Mouse (Mus musculus) intestine, embryonic 14.5 days (tissue): ENCODE results near the gene Gipc3. TPM values are rescaled to one million over a fixed set of nuclear protein-coding genes. Genes with fewer than 3 reads are reported as not detected.
A peak's percentile ranks its signal among the peaks of the same experiment; 100 is the strongest.

Source experiments
- ATAC-seq: fragments of 200-750 bp; cut with Nextera tagmentation; replicated peaks from 2 replicates; pipeline ENCODE4 v1.8.0; 2017; ENCODE audit warnings: low read depth, moderate number of reproducible peaks, moderate TSS enrichment, moderate library complexity; ENCODE audit not compliant: low FRiP score, low TSS enrichment
- DNase-seq: peaks from one replicate; pipeline ENCODE4 v3.0.0-alpha.2; 2018; ENCODE audit warnings: low spot score
- H3K27ac ChIP-seq: fragments of 300-500 bp; sonication (generic); 2 replicates; pipeline ENCODE4 v1.5.1; 2014; ENCODE audit warnings: low read depth, mild to moderate bottlenecking, control low read depth
- H3K27me3 ChIP-seq: fragments of 300-500 bp; sonication (generic); replicated peaks from 2 replicates; pipeline ENCODE4 v1.6.1; 2014; ENCODE audit warnings: low read length, control low read depth; ENCODE audit not compliant: control insufficient read depth, insufficient read depth
- H3K36me3 ChIP-seq: fragments of 300-500 bp; sonication (generic); 2 replicates; pipeline ENCODE4 v1.6.1; 2014; ENCODE audit warnings: low read length, control low read depth; ENCODE audit not compliant: control insufficient read depth, insufficient read depth
- H3K4me1 ChIP-seq: fragments of 300-500 bp; sonication (generic); replicated peaks from 2 replicates; pipeline ENCODE4 v1.6.1; 2014; ENCODE audit warnings: low read length, control low read depth, mixed read lengths; ENCODE audit not compliant: control insufficient read depth, insufficient read depth
- H3K4me2 ChIP-seq: fragments of 300-500 bp; sonication (generic); 2 replicates; pipeline ENCODE4 v1.6.1; 2014; ENCODE audit warnings: low read length
- H3K4me3 ChIP-seq: fragments of 300-500 bp; sonication (generic); 2 replicates; pipeline ENCODE4 v1.5.1; 2014; ENCODE audit warnings: low read depth, low read length, control low read depth, mixed read lengths
- H3K9ac ChIP-seq: fragments of 300-500 bp; sonication (generic); 2 replicates; pipeline ENCODE4 v1.6.1; 2014; ENCODE audit warnings: mild to moderate bottlenecking, low read length
- H3K9me3 ChIP-seq: fragments of 300-500 bp; sonication (generic); 2 replicates; pipeline ENCODE4 v1.6.1; 2016; ENCODE audit warnings: low read length, control low read depth; ENCODE audit not compliant: control insufficient read depth
- WGBS: fragments of 180-500 bp; shearing (Covaris S2); extraction: QIAGEN DNeasy Blood & Tissue Kit; methylation state at CpG from one replicate; pipeline ENCODE4 v1.1.7; 2014; 5-methylcytosine and 5-hydroxymethylcytosine counted together
- polyA plus RNA-seq: library from polyadenylated mRNA; unstranded; fragments of >200 nt; fragmentation: Nextera tagmentation; extraction: Ambion mirVana; gene quantifications from 2 replicates; pipeline ENCODE4 v1.2.1, GENCODE M21; 2014

Gipc3 gene
- polyA plus RNA-seq, 1 experiment from 2014 or later = 0.07 TPM

- H3K4me3 ChIP-seq = no peak overlapping the region
- H3K27me3 ChIP-seq = no peaks in the 10 kb centered on the region
- H3K4me1 ChIP-seq = peaks cover 18% of the 10 kb centered on the region
- no peaks in the 10 kb centered on the region for H3K9me3 ChIP-seq
- 58% methylated on average over 12 of the region's 12 CpGs for WGBS
- DNase-seq (no peak), ATAC-seq (no peak)
- H3K9ac ChIP-seq = no peak overlapping the region
- H3K36me3 ChIP-seq = no peaks in the 10 kb centered on the region
- peak overlapping the region; percentile 97 for H3K4me2 ChIP-seq
- no peak overlapping the region for H3K27ac ChIP-seq
Observed at GRCm38 (mm10) chr10:81356352-81356990, 13.4 kb upstream of the Gipc3 start.

- H3K27ac ChIP-seq = no peak overlapping the region
- 77% methylated on average over 4 of the region's 4 CpGs for WGBS
- H3K4me3 ChIP-seq = no peak overlapping the region
- H3K9me3 ChIP-seq = no peaks in the 10 kb centered on the region
- ATAC-seq (no peak), DNase-seq (no peak)
- no peak overlapping the region for H3K4me2 ChIP-seq
- H3K27me3 ChIP-seq = no peaks in the 10 kb centered on the region
- H3K9ac ChIP-seq = no peak overlapping the region
- H3K36me3 ChIP-seq = no peaks in the 10 kb centered on the region
- peaks cover 22% of the 10 kb centered on the region for H3K4me1 ChIP-seq
Observed at GRCm38 (mm10) chr10:81355533-81355932, 12.5 kb upstream of the Gipc3 start.

GRCm38 (mm10) chr10:81354738-81355477 is 11.8 kb upstream of the Gipc3 start:
- H3K4me3 ChIP-seq = no peak overlapping the region
- H3K36me3 ChIP-seq = no peaks in the 10 kb centered on the region
- H3K9me3 ChIP-seq = no peaks in the 10 kb centered on the region
- H3K4me1 ChIP-seq = peaks cover 22% of the 10 kb centered on the region
- no peak overlapping the region for H3K4me2 ChIP-seq
- no peak overlapping the region for H3K27ac ChIP-seq
- ATAC-seq = no peak
- no peak for DNase-seq
- no peak overlapping the region for H3K9ac ChIP-seq
- H3K27me3 ChIP-seq = no peaks in the 10 kb centered on the region
- WGBS = 69% methylated on average over 9 of the region's 9 CpGs

- Histone ChIP-seq H3K4me2 (no peak overlapping the region), H3K27ac (no peak overlapping the region), H3K27me3 (no peaks in the 10 kb centered on the region), H3K4me1 (peaks cover 24% of the 10 kb centered on the region), H3K36me3 (peaks cover 6% of the 10 kb centered on the region), H3K4me3 (no peak overlapping the region), H3K9ac (no peak overlapping the region), H3K9me3 (no peaks in the 10 kb centered on the region)
- ATAC-seq = no peak
- no peak for DNase-seq
- WGBS = 14% methylated on average over 9 of the region's 9 CpGs
Observed at GRCm38 (mm10) chr10:81351678-81352291, 8.7 kb upstream of the Gipc3 start.

- WGBS = under 1% methylated on average over 54 of the region's 54 CpGs
- Histone ChIP-seq H3K27me3 (no peaks in the 10 kb centered on the region), H3K9ac (peak within 1 kb of the TSS; percentile 78), H3K4me2 (peak within 1 kb of the TSS; percentile 88), H3K27ac (peak within 1 kb of the TSS; percentile 62), H3K4me1 (peaks cover 26% of the 10 kb centered on the region), H3K36me3 (peaks cover 6% of the 10 kb centered on the region), H3K9me3 (no peaks in the 10 kb centered on the region), H3K4me3 (peak within 1 kb of the TSS; percentile 66)
- ATAC-seq (peak; percentile 92), DNase-seq (peak; percentile 97)
Observed at GRCm38 (mm10) chr10:81350351-81351063, 7.4 kb upstream of the Gipc3 start, which contains the start of gene Hmg20b. Gene Hmg20b (minus strand): TSS chr10:81350480.

GRCm38 (mm10) chr10:81349961-81350350 is 6.9 kb upstream of the Gipc3 start:
- WGBS = under 1% methylated on average over 29 of the region's 29 CpGs
- H3K36me3 ChIP-seq = peaks cover 6% of the 10 kb centered on the region
- H3K27me3 ChIP-seq = 0 out of 2 replicates have a peak, but pooled peaks cover 2% of the 10 kb centered on the region
- DNase-seq (no peak), ATAC-seq (peak; percentile 20)
- peak overlapping the region; percentile 66 for H3K4me3 ChIP-seq
- peak overlapping the region; percentile 78 for H3K9ac ChIP-seq
- H3K27ac ChIP-seq = peak overlapping the region; percentile 62
- peaks cover 26% of the 10 kb centered on the region for H3K4me1 ChIP-seq
- peak overlapping the region; percentile 88 for H3K4me2 ChIP-seq
- no peaks in the 10 kb centered on the region for H3K9me3 ChIP-seq

GRCm38 (mm10) chr10:81349146-81349545 is 6.1 kb upstream of the Gipc3 start:
- Histone ChIP-seq H3K9ac (no peak overlapping the region), H3K36me3 (peaks cover 6% of the 10 kb centered on the region), H3K27me3 (peaks cover 9% of the 10 kb centered on the region), H3K4me3 (peak overlapping the region; percentile 66), H3K4me1 (peaks cover 26% of the 10 kb centered on the region), H3K27ac (0 out of 2 replicates have a peak overlapping the region, but pooled peaks have one; percentile 62), H3K4me2 (peak overlapping the region; percentile 88), H3K9me3 (no peaks in the 10 kb centered on the region)
- no peak for DNase-seq
- 0 out of 2 replicates have a peak, but pooled peaks have one; percentile 4 for ATAC-seq
- 8% methylated on average over 12 of the region's 12 CpGs for WGBS

- peaks cover 6% of the 10 kb centered on the region for H3K36me3 ChIP-seq
- DNase-seq = no peak
- H3K27ac ChIP-seq = no peak overlapping the region
- peaks cover 33% of the 10 kb centered on the region for H3K27me3 ChIP-seq
- WGBS = 9% methylated on average over 54 of the region's 55 CpGs
- H3K4me1 ChIP-seq = peaks cover 31% of the 10 kb centered on the region
- no peak overlapping the region for H3K9ac ChIP-seq
- no peaks in the 10 kb centered on the region for H3K9me3 ChIP-seq
- peak overlapping the region; percentile 47 for H3K4me2 ChIP-seq
- peak overlapping the region; percentile 17; the same call in 1 of the 2 replicates for H3K4me3 ChIP-seq
- no peak; the same call in 1 of the 2 replicates for ATAC-seq
Observed at GRCm38 (mm10) chr10:81346453-81347067, 3.5 kb upstream of the Gipc3 start.
